12 mouse cellular contexts compared by ENCODE assay signal in genomic region chr5:29854376-29854775, GRCm38 (mm10).
DNase-seq lines count a peak whose midpoint lies in the region; ATAC-seq and TF ChIP-seq lines count a peak whose summit lies in the region.
"Had no signal": no experiment of that assay in that cellular context is flagged by ENCODE, and none has a peak within 500 bp of the region (broad histone marks: within the 10 kb centered on the region; RNA-seq: fewer than 3 reads in every experiment).

No protein-coding gene starts in this region.

- H3K4me3 ChIP-seq in heart, embryonic 11.5 days (ENCODE audit: low read depth, low read length): no peak overlapping the region
- H3K4me3 ChIP-seq in macrophage (ENCODE audit: inconsistent target): no peak overlapping the region
- no peak overlapping the region for H3K4me3 ChIP-seq in thymus, adult 2 months (ENCODE audit: control insufficient read depth, insufficient read depth, low read length)
- H3K4me3 ChIP-seq: embryonic facial prominence, embryonic 15.5 days had no signal

- no peaks in the 10 kb centered on the region for H3K79me2 ChIP-seq in macrophage (ENCODE audit: inconsistent target)

- TF ChIP-seq POLR2A in thymus, adult 2 months (IDR thresholded peaks at IDR 0.05; ENCODE audit: control insufficient read depth, extremely low read depth, insufficient read depth, low read length, poor library complexity): no peak

- no peak overlapping the region for H3K4me2 ChIP-seq in heart, embryonic 11.5 days
- H3K4me2 ChIP-seq: embryonic facial prominence, embryonic 15.5 days; hindbrain, embryonic 14.5 days had no signal

- WGBS in heart, embryonic 11.5 days (ENCODE audit: insufficient replicate concordance): 71% methylated on average over 5 of the region's 5 CpGs
- 0% methylated on average over 5 of the region's 5 CpGs for WGBS in macrophage (ENCODE audit: missing documents)
- 17% methylated on average over 5 of the region's 5 CpGs for WGBS in thymus, adult 2 months

- no peak for ATAC-seq in heart, embryonic 11.5 days (replicated peaks; ENCODE audit: insufficient number of reproducible peaks, low FRiP score, low TSS enrichment)
- ATAC-seq: lung, postnatal 0 days had no signal

- no peak overlapping the region for H3K9ac ChIP-seq in heart, embryonic 11.5 days (ENCODE audit: low read depth, low read length)
- H3K9ac ChIP-seq: embryonic facial prominence, embryonic 15.5 days; hindbrain, embryonic 14.5 days had no signal

- H3K4me1 ChIP-seq in heart, embryonic 11.5 days (ENCODE audit: control insufficient read depth, insufficient read depth, low read length): no peaks in the 10 kb centered on the region
- H3K4me1 ChIP-seq in thymus, adult 2 months (replicated peaks; ENCODE audit: control insufficient read depth, insufficient read depth, low read length): no peaks in the 10 kb centered on the region
- H3K4me1 ChIP-seq: embryonic facial prominence, embryonic 15.5 days had no signal

- H3K9me3 ChIP-seq in heart, embryonic 11.5 days (replicated peaks; ENCODE audit: control insufficient read depth, low read length): no peaks in the 10 kb centered on the region
- H3K9me3 ChIP-seq: embryonic facial prominence, embryonic 15.5 days had no signal

- H3K36me3 ChIP-seq in heart, embryonic 11.5 days (ENCODE audit: control insufficient read depth, insufficient read depth, low read length): no peaks in the 10 kb centered on the region
- no peaks in the 10 kb centered on the region for H3K36me3 ChIP-seq in macrophage (ENCODE audit: inconsistent target)
- H3K36me3 ChIP-seq in thymus, adult 2 months (ENCODE audit: control insufficient read depth, insufficient read depth, low read length): no peaks in the 10 kb centered on the region
- H3K36me3 ChIP-seq: embryonic facial prominence, embryonic 15.5 days had no signal

- peak; percentile 69 for DNase-seq in heart, adult 8-10 months (ENCODE audit: low spot score)
- peak; percentile 30 for DNase-seq in 3134 (ENCODE audit: extremely low read depth, insufficient read length, low spot score)
- peak; percentile 15 to 34 for DNase-seq in adrenal gland, postnatal 36 days
- DNase-seq in thymus, postnatal 10 days (ENCODE audit: low spot score in 2 of 2): no peak
- DNase-seq in thymus, adult 2 months: no peak
- DNase-seq: kidney, adult 8-10 months; thymus, postnatal 14 days had no signal

- H3K27ac ChIP-seq in heart, embryonic 11.5 days (ENCODE audit: low read depth, low read length): no peak overlapping the region
- H3K27ac ChIP-seq in macrophage: peak overlapping the region; percentile 35
- no peak overlapping the region for H3K27ac ChIP-seq in thymus, adult 2 months (ENCODE audit: control insufficient read depth, insufficient read depth, low read length)
- H3K27ac ChIP-seq: embryonic facial prominence, embryonic 15.5 days; hindbrain, embryonic 14.5 days had no signal

- H3K27me3 ChIP-seq in heart, embryonic 11.5 days (ENCODE audit: control insufficient read depth, insufficient read depth, low read length): no peaks in the 10 kb centered on the region
- no peaks in the 10 kb centered on the region for H3K27me3 ChIP-seq in thymus, adult 2 months (ENCODE audit: control insufficient read depth, insufficient read depth, low read length)
- H3K27me3 ChIP-seq: embryonic facial prominence, embryonic 15.5 days had no signal

- no peak for TF ChIP-seq CTCF in thymus, adult 2 months (IDR thresholded peaks at IDR 0.05; ENCODE audit: borderline replicate concordance, control insufficient read depth, extremely low read depth, insufficient read depth, low read length, poor library complexity)

Comparison
In these comparisons a context has a peak if more than half of its experiments do, and no peak if none do; other contexts are left out.
1. DNase-seq: peak in heart, adult 8-10 months (single experiment), 3134 (single experiment) and adrenal gland, postnatal 36 days (2 of 2); none in thymus, postnatal 10 days (0 of 2) and thymus, adult 2 months (single experiment).